Mouse (Mus musculus): ENCODE measurements at regions not wholly inside any gene's neighbourhood (a gene's known extent, or its start where the extent isn't known, plus 50 kb on each side); places are given as distances from the start of the nearest gene placed in this dataset.

GRCm38 (mm10) chr8:127757396-127757795 is 601.0 kb upstream of the Nrp1 start:
- DNase-seq = no peak

GRCm38 (mm10) chr8:127759906-127760305 is 598.5 kb upstream of the Nrp1 start:
- no peak for DNase-seq

GRCm38 (mm10) chr8:127765199-127765598 is 593.2 kb upstream of the Nrp1 start:
- DNase-seq = no peak

- no peak for DNase-seq
Observed at GRCm38 (mm10) chr8:127768311-127768710, 590.1 kb upstream of the Nrp1 start.

- no peak for DNase-seq
Observed at GRCm38 (mm10) chr8:127769651-127770050, 588.8 kb upstream of the Nrp1 start.

- no peak for DNase-seq
Observed at GRCm38 (mm10) chr8:127771781-127772180, 586.6 kb upstream of the Nrp1 start.

GRCm38 (mm10) chr8:127772415-127772814 is 586.0 kb upstream of the Nrp1 start:
- no peak for DNase-seq

GRCm38 (mm10) chr8:127772917-127773316 is 585.5 kb upstream of the Nrp1 start:
- DNase-seq = no peak

GRCm38 (mm10) chr8:127774642-127775041 is 583.8 kb upstream of the Nrp1 start:
- no peak for DNase-seq

- no peak for DNase-seq
Observed at GRCm38 (mm10) chr8:127775160-127775559, 583.2 kb upstream of the Nrp1 start.

GRCm38 (mm10) chr8:127775747-127776146 is 582.7 kb upstream of the Nrp1 start:
- DNase-seq = no peak

GRCm38 (mm10) chr8:127778352-127779020 is 579.9 kb upstream of the Nrp1 start:
- no peak for DNase-seq

- DNase-seq = no peak
Observed at GRCm38 (mm10) chr8:127779021-127779689, 579.2 kb upstream of the Nrp1 start.

- no peak for DNase-seq
Observed at GRCm38 (mm10) chr8:127780596-127780995, 577.8 kb upstream of the Nrp1 start.

- no peak for DNase-seq
Observed at GRCm38 (mm10) chr8:127781011-127781410, 577.4 kb upstream of the Nrp1 start.

- no peak for DNase-seq
Observed at GRCm38 (mm10) chr8:127792611-127793010, 565.8 kb upstream of the Nrp1 start.

- DNase-seq = no peak
Observed at GRCm38 (mm10) chr8:127799849-127800471, 558.4 kb upstream of the Nrp1 start.

GRCm38 (mm10) chr8:127802136-127802535 is 556.3 kb upstream of the Nrp1 start:
- no peak for DNase-seq

- DNase-seq = no peak
Observed at GRCm38 (mm10) chr8:127802661-127803333, 555.6 kb upstream of the Nrp1 start.

- no peak for DNase-seq
Observed at GRCm38 (mm10) chr8:127809203-127810155, 548.9 kb upstream of the Nrp1 start.

- DNase-seq = no peak
Observed at GRCm38 (mm10) chr8:127811338-127811737, 547.1 kb upstream of the Nrp1 start.
